Mouse (Mus musculus): Measurements from ENCODE around the gene Clec2d. TPM values are rescaled to one million over a fixed set of nuclear protein-coding genes. Genes with fewer than 3 reads are reported as not detected.
"Not testable (repeated sequence)": the region's sequence is repeated elsewhere in the genome, so short reads cannot be mapped to it uniquely, and the experiment has no call there.

Clec2d gene
- total RNA-seq, 2 experiments from 2014 or later = 6.4 to 8.4 TPM

DNA sequence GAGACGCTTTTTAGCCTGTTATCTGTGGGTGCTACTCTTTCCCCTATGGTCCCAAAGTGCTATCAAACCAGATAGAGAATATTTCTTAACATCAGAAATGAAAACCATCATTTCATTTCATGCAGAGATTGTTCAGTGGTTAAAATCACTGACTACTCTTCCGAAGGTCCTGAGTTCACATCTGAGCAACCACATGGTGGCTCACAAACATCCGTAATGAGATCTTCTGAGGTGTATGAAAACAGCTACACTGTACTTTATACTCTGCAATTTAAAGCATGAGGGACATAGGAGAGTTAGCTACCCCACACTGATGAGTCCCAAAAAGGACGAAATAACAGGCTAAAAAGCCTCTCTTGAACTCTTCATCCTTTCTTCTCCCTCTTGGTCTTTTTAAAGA lies 5.6 kb downstream of the Clec2d start:
- intact Hi-C loops (cut with DNase I) = loop anchor here (10.0 kb wide), 1 partner anchor 291 kb away; the partner anchor contains the start of gene BC035044
- DNase-seq (ENCODE audit: low spot score in 2 of 2) = no peak

DNA sequence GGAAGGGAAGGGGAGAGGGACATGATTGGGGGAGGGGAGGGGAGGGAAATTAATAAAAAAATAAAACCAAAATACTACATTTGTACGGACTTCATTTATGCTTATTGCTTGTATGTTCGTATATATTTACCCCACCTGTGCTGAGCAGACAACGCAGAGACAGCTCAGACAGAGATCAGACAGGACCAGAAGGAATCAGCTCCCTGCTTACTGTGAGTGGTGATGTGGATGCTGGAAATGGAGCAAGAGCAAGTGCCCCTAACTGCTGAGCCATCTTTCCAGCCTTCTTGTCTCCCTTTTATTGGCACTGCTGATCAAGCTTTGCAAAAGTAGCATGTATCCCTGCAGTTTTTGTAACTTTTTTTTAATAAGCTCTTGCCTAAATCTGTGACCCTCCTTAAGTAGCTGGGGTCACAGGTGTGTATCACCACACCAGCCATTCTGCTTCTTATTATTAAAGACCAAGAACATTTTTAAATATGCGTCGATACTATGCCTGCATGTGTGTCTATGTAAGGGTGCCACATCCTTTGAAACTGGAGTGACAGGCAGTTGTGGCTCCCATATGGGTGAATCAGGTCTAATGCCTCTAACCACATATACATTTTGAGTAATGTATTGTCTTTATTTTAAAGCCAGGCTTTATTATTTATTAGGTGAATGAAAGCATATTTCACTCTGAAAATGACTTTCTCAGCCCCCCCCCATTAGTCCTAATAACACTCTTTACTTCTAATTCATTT lies 6.2 kb downstream of the Clec2d start:
- DNase-seq (ENCODE audit: low spot score in 2 of 2) = no peak
- intact Hi-C loops (cut with DNase I) = loop anchor here (10.0 kb wide), 1 partner anchor 292 kb away; the partner anchor contains the start of gene BC035044

DNA sequence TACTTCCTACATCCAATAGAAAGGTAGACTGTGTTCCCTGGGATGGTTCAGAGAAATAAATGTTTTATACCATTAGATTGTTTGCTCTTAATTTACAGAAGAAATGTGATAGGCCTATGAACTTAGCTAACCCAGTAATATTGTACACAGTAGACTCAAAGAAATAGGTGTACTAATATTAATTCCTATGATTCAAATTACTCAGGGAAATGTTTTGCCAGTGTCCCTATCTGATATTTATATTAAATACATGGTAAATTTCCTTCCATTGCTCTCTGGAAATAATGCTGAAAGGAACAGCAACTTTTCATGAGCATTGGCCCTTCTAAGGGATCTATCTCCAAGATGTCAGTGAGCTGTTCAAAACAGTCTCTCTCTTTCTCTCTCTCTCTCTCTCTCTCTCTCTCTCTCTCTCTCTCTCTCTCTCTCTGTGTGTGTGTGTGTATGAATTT lies 6.8 kb downstream of the Clec2d start:
- DNase-seq (ENCODE audit: low spot score in 2 of 2) = no peak
- intact Hi-C loops (cut with DNase I) = loop anchor here (10.0 kb wide), 1 partner anchor 292 kb away; the partner anchor contains the start of gene BC035044

DNA sequence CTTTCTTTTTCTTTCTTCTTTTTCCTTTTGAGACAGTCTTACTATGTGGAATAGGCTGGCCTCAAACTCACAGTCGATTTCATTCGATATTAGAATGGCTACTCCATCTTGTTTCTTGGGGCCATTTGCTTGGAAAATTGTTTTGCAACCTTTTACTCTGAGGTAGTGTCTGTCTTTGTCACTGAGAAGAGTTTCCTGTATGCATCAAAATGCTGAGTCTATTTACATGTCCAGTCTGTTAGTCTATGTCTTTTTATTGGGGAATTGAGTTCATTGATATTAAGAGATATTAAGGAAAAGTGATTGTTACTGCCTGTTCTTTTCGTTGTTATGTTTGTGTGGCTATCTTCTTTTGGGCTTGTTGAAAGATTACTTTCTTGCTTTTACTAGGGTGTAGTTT lies 7.4 kb downstream of the Clec2d start:
- not testable (repeated sequence) for DNase-seq (ENCODE audit: low spot score in 2 of 2)
- intact Hi-C loops (cut with DNase I) = loop anchor here (10.0 kb wide), 1 partner anchor 293 kb away; the partner anchor contains the start of gene BC035044

DNA sequence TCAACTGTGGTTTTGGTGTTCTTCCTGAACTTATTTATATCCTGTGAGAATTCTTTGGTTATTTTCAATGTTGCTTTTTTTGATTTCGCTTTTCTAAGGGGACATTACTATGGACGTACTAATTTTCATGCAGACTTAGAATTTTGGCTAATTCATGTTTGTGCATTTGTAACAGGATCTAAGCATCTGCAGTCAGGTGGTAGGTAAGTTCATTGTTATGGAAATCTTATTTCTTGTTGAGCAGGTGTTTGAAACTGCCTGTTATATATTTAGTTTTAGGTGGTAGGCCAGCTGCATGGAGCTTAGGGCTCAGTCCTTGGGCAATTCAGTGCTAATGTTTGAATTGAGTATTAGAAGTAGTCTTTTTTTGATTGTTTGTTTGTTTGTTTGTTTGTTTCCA lies 13.0 kb downstream of the Clec2d start:
- intact Hi-C loops (cut with DNase I) = no loop called here
- no peak for DNase-seq (ENCODE audit: low spot score in 2 of 2)

DNA sequence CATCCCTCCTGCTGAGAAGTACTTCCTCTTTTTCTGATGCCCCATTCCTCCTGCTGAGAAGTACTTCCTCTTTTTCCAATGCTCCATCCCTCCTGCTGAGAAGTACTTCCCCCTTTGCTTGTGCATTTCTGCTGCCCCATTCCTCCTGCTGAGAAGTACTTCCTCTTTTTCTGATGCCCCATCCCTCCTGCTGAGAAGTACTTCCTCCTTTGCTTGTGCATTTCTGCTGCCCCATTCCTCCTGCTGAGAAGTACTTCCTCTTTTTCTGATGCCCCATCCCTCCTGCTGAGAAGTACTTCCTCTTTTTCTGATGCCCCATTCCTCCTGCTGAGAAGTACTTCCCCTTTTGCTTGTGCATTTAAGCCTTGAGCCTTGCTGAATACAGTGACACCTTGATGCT lies 19.7 kb downstream of the Clec2d start:
- intact Hi-C loops (cut with DNase I); DNase-seq (ENCODE audit: low spot score in 2 of 2): not testable (repeated sequence)

DNA sequence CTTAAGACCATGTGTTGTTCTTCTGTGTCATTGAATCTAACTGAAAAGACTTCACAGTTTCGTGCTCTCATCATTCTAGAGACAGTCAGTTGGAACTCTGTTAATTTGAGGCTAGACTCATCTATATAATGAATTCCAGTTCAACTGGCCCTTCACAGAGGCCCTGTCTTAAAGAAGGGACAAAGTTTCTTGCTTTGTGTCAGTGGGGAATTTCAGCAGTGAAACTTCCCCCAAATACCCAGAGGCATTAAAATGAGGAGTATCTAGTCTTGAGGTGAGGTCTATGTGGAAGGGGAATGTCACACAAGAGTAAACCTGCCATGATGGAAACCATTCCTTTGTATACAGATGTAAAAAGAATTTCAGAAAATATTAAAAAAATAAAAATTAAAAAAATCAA lies 21.9 kb downstream of the Clec2d start:
- no peak for DNase-seq (ENCODE audit: low spot score in 2 of 2)
- intact Hi-C loops (cut with DNase I) = no loop called here

DNA sequence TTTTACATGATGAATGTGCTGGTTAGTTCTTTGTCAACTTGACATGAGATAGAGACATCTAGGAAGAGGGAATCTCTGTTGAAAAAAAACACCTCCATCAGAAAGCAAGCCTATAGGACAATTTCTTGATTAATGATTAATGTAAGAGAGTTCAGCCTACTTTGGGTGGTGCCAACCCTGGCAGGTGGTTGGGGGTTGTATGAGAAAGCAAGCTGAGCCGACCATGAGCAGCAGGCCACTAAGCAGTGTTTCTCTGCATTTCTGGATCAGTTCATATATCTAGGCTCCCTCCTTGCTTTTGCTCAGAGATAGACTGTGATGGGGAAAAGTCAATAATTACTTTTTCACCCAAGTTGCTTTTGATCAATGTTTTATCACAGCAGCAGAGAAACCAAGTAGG lies 23.9 kb downstream of the Clec2d start:
- intact Hi-C loops (cut with DNase I) = no loop called here
- no peak for DNase-seq (ENCODE audit: low spot score in 2 of 2)

DNA sequence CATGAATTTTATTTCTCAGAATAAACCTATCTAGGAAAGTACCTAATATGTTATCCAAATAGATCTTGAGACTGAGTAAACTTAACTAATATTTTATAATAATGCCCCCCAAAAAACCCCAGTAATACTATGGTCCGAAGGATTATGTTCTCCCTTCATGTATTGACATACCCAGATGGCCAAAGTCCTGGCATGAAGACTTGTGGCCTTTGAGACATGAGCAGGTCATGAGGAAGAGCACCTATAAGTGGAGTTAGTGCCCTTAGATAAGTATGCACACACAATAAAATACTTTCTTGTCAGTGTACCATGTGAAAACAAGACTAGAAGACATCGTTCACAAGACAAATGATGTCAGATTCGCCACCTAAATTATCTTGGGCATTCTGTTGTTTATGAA lies 24.4 kb downstream of the Clec2d start:
- DNase-seq (ENCODE audit: low spot score in 2 of 2) = no peak
- intact Hi-C loops (cut with DNase I) = no loop called here

DNA sequence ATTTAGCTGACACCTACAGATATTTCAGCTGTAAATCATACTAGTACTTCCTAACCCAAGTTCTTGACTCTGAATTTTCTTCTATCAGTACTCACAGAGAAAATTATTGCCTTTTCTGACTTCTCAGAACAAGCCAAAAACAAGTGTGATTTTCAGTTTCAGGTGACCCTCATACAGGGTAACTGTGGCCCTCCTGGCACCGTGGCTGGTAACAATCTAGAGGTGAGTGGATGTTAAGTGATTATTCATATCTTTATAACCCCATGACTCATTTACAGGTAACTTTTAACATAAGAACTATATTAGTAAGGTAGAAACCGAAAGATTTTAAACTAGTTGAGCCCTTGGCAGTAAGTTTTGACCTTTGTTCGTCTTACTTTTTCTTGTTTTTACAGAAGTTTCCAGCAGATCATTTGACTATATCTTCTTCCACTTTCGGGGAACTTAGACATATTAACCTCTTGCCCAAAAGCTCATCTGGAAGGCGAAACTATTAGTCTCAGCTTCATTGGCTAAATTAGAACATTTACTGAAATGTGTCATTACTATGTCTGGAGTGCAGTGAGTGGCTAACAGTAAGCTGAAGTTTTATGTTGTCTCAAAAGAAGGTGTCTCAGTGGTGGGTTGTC lies 28.6 kb downstream of the Clec2d start:
- DNase-seq (ENCODE audit: low spot score in 2 of 2) = no peak
- intact Hi-C loops (cut with DNase I) = no loop called here

DNA sequence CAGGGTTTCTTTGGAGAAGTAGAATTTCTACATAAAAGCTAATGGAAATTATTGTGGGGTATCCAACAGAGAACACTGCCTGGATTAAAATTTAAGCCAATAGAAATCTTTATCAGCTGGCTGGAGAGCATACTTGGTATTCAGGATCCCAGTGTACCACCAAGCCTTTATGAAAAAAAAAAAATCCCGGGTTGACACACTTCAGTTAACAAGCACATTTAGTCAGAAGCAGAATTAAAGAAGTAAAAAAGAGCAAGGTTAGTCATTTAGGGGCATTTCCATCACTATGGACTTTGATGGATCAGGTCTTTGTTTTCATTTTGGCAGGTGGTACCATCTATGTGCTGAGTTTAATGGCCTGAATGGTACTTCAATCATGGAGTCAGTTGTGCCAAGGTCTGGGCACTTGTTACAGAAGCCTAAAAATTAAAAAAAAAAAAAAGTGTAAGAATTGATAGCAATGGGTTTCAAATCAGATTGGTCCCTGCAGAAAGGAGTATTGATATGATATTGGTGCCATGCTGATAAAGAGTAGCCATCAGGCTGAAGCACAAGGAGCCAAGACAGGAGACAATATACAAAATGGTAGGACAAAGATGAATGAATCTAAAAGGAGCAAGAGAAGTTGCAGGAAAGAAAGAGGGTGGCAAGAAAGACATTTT lies 29.5 kb downstream of the Clec2d start:
- intact Hi-C loops (cut with DNase I) = no loop called here
- no peak for DNase-seq (ENCODE audit: low spot score in 2 of 2)

DNA sequence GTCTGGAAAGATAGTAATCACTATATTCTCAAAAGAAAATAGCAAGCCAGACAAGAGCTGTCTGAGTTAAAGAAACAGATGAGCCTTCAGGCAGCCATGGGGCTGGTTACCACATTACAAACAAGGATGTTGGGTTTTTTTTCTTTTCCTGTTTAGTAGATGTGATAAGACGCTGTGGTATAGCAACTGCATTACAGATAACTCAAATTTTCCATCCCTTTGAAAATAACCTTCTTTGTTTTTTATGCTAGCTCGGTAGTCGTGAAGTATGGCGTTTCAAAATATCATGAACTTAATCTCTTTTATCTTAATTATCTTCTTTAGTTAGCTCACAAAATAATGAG lies 30.0 kb downstream of the Clec2d start:
- intact Hi-C loops (cut with DNase I) = no loop called here
- no peak for DNase-seq (ENCODE audit: low spot score in 2 of 2)

DNA sequence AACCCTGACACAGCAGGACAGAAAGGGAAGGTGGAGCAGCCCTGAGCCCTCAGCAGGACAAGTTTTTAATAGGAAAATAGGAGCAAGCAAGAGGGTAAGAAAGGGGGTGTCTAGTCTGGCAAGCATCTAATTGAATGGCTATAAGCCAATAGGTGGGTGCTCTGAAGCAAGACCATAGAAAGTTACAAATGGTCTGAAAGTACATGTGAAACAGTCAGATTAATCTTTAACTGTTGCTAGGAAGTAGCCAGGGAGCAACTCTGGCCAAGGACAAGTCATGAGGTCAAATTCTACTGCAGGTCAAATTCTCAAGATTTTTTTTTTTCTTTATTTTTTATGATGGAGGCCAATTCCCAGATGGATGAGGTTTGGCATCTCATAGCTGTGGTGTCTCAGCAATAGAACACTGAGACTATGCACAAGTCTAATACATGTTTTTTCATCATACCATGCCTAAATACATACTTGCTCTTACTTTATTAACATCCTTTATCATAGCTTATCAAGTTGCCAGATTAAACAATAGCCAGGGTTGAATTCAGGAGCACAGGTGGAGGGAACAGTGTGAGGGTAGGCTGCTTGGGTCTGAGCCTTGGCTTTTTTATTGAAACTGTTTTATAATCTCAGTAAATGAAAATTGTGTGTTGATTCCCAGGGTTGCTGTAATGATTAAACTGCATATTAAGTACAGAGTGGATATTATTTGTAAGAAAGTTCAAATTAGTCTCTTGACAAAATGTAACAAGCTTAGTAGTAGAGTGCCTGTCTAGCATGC lies 32.2 kb downstream of the Clec2d start:
- DNase-seq (ENCODE audit: low spot score in 2 of 2) = no peak
- intact Hi-C loops (cut with DNase I) = no loop called here

DNA sequence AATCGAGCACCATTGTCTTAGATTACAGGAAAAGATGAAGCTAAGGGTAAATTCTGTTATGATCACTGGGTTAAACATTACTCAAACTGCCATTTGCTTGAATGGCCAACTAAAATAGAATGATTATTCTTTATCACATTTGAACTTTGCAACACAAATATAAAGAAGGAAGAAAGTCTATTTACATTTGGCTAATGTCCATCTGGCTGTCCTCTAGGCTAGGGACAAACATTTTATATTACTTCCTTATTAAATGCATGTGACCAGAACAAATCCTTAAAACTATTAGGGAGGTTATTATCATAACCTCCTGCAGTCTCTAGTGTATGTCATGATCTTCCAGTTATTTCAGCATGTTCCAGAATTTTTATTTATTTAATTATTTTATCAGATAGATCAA lies 33.1 kb downstream of the Clec2d start:
- no peak for DNase-seq (ENCODE audit: low spot score in 2 of 2)
- intact Hi-C loops (cut with DNase I) = no loop called here

DNA sequence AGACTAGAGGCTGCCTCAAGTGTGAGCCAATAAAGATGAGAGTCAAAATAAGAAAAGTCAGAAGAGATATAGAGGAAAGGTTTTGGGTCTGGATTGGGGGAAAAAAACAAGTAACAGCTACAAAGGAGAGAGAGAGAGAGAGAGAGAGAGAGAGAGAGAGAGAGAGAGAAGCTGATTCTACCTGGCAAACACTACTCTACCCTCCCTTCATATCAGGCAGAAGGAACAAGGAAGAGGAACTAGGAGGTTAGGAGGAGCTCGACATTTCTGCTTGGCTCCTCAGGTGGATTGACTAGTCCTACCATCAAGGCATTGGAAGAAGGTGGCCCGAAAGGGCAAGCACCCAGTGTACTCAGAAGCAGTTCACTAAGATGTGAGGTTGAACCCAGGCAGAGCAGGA lies 33.8 kb downstream of the Clec2d start:
- no peak for DNase-seq (ENCODE audit: low spot score in 2 of 2)
- intact Hi-C loops (cut with DNase I) = no loop called here

DNA sequence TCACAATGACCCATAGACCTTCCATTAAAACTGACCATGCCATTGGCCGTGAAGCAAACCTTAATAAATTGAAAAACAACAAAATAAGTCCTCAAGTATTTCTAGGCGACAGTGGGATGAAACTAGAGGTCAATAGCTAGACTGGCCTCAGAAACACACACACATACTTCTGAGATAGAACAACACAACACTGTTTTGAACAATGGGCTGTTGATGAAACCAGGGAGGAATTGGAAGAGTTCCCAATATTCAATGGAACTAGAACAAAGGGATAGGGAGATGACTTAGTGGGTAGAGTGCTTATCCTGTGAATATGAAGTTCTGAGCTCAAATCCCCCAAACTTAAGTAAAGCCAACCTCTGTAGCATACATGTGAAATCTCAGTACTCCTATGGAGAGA lies 34.6 kb downstream of the Clec2d start:
- DNase-seq (ENCODE audit: low spot score in 2 of 2) = no peak
- intact Hi-C loops (cut with DNase I) = no loop called here

DNA sequence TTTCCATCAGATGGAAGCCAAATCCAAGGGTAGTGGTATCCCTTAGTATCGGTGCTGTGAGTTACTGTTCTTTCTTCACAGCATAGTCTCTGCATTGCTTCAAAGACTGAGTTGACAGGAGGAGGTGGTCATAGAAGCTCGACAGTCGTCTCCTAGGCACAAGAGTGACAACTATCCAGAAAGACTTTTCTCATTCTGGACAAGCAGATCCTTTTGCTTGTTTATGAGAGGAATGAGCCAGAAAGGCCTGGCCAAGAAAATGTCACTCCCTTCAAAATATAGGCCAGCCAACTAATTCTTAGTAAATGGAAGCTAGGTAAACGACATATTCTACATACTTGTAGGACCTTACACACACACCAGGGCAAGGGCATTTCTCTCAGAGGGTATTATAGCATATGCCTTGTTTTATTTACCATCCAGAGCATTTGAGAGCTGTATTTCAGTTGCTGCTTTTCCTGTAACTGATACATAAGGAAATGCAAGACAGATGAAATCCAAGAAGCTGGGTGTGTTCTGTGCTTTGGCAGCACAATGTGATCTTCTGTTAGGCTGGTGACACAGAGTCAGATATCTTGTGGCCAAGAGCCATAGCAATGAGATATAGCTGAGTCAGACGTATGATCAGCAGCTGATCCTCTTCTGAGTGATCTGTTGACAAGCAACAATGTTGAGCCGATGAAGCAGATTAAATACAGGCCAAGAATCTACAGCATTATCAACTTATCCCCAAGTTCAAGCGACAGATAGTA lies 35.6 kb downstream of the Clec2d start:
- no peak for DNase-seq (ENCODE audit: low spot score in 2 of 2)
- intact Hi-C loops (cut with DNase I) = no loop called here

DNA sequence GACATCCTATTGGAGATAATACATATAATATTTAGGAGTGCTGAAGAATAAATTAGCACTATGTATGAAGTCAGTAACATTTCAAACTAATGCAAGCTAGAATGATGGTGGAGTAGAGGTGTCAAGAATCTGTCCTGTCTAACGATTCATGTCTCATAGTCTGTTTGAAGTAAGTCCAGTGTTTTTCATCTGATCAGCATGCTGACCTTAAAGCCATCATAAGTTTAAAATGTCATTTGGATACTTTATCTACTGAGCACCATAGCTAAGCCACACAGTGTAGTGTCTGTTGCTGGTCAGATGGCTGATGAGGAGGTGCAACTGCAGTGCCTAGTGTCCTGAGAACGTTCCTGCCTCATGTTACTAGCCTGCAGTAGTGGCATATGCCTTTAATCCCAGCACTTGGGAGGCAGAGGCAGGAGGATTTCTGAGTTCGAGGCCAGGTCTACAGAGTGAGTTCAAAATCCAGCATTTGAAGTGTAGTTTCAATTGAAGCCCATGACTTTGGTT lies 36.4 kb downstream of the Clec2d start:
- no peak for DNase-seq (ENCODE audit: low spot score in 2 of 2)
- intact Hi-C loops (cut with DNase I) = no loop called here

DNA sequence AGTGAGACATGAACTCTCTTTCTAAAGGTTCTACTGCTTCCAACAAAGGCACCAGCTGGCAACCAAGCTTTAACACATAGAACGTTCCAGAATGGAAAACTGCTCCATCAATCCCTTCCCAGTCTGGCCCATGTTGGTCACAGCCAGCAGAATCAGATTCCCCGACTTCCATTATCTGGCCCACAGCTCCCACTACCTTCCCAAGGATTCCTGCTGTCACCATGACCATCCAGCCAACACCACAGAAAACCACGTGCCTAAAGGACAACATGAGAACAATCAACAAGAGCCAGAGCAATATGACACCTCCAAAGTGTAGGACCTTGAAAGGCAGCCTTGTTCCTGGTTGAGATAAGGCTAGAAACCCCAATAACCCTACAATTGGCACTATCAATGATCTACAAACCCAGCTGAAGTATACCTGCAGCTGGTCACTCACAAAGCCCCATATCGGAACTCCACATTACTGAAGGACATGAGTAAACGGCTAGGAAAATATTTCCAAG lies 37.8 kb downstream of the Clec2d start:
- DNase-seq (ENCODE audit: low spot score in 2 of 2) = no peak
- intact Hi-C loops (cut with DNase I) = no loop called here

All from left cerebral cortex, postnatal 36 days (tissue).